ENCODE assay signal across 25 mouse cellular contexts in genomic region chr13:114171465-114171864, GRCm38 (mm10).
"Had no signal": no experiment of that assay in that cellular context is flagged by ENCODE, and none has a peak within 500 bp of the region (broad histone marks: within the 10 kb centered on the region; RNA-seq: fewer than 3 reads in every experiment).

No protein-coding gene starts in this region.

- DNase-seq: cerebellum, adult 9-11 months; cerebellum, postnatal 10 days; cerebellum, postnatal 14 days; cerebellum, postnatal 25 days; cerebellum, postnatal 36 days; embryo, embryonic 11 days; forebrain, postnatal 0 days; gastrocnemius, adult 2 months; gastrocnemius, postnatal 10 days; gastrocnemius, postnatal 14 days; gastrocnemius, postnatal 25 days; gastrocnemius, postnatal 36 days; heart, adult 18-20 months; heart, adult 2 months had no signal

- H3K9me3 ChIP-seq: embryonic facial prominence, embryonic 10.5 days; embryonic facial prominence, embryonic 12.5 days; embryonic facial prominence, embryonic 13.5 days; embryonic facial prominence, embryonic 15.5 days; forebrain, embryonic 10.5 days; forebrain, embryonic 12.5 days; forebrain, embryonic 13.5 days; forebrain, embryonic 15.5 days had no signal

- H3K27me3 ChIP-seq: embryonic facial prominence, embryonic 12.5 days; embryonic facial prominence, embryonic 13.5 days; forebrain, embryonic 12.5 days; forebrain, embryonic 13.5 days; forebrain, embryonic 15.5 days had no signal

- H3K4me2 ChIP-seq: embryonic facial prominence, embryonic 12.5 days; embryonic facial prominence, embryonic 13.5 days; embryonic facial prominence, embryonic 15.5 days; forebrain, embryonic 12.5 days; forebrain, embryonic 13.5 days; forebrain, embryonic 15.5 days had no signal

- H3K4me1 ChIP-seq: embryonic facial prominence, embryonic 15.5 days; forebrain, embryonic 10.5 days; forebrain, embryonic 12.5 days; forebrain, embryonic 13.5 days had no signal

- H3K36me3 ChIP-seq: embryonic facial prominence, embryonic 10.5 days; embryonic facial prominence, embryonic 12.5 days; embryonic facial prominence, embryonic 13.5 days; embryonic facial prominence, embryonic 15.5 days; forebrain, embryonic 10.5 days; forebrain, embryonic 12.5 days; forebrain, embryonic 15.5 days had no signal

- ATAC-seq: forebrain, embryonic 13.5 days; forebrain, embryonic 14.5 days; forebrain, embryonic 15.5 days; forebrain, embryonic 16.5 days; forebrain, postnatal 0 days had no signal

- H3K9ac ChIP-seq: embryonic facial prominence, embryonic 12.5 days; embryonic facial prominence, embryonic 13.5 days; embryonic facial prominence, embryonic 15.5 days; forebrain, embryonic 12.5 days; forebrain, embryonic 13.5 days; forebrain, embryonic 15.5 days; forebrain, postnatal 0 days had no signal

- H3K27ac ChIP-seq: embryonic facial prominence, embryonic 10.5 days; embryonic facial prominence, embryonic 12.5 days; embryonic facial prominence, embryonic 13.5 days; embryonic facial prominence, embryonic 15.5 days; forebrain, embryonic 10.5 days; forebrain, embryonic 12.5 days; forebrain, embryonic 13.5 days; forebrain, embryonic 15.5 days; gastrocnemius, adult 2 months; heart, adult 2 months had no signal

- H3K4me3 ChIP-seq: embryonic facial prominence, embryonic 10.5 days; embryonic facial prominence, embryonic 12.5 days; embryonic facial prominence, embryonic 13.5 days; embryonic facial prominence, embryonic 15.5 days; erythroblast, embryonic 14.5 days; forebrain, embryonic 10.5 days; forebrain, embryonic 12.5 days; forebrain, embryonic 13.5 days; forebrain, embryonic 15.5 days; gastrocnemius, adult 2 months; heart, adult 2 months had no signal
